Mouse (Mus musculus) erythroblast, embryonic 14.5 days (primary cell): ENCODE data around the gene Pkp4. TPM values are rescaled to one million over a fixed set of nuclear protein-coding genes. Genes with fewer than 3 reads are reported as not detected.

Experiments used
- H3K27me3 ChIP-seq: 2 replicates; pipeline ENCODE4 v1.6.1; 2012; ENCODE audit warnings: inconsistent platforms; ENCODE audit not compliant: control insufficient read depth
- H3K36me3 ChIP-seq: 2 replicates; pipeline ENCODE4 v1.6.1; 2012; ENCODE audit warnings: mild to moderate bottlenecking, inconsistent platforms; ENCODE audit not compliant: control insufficient read depth
- H3K4me1 ChIP-seq: 2 replicates; pipeline ENCODE4 v1.6.1; 2012; ENCODE audit warnings: inconsistent platforms; ENCODE audit not compliant: control insufficient read depth
- H3K4me3 ChIP-seq: replicated peaks from 2 replicates; pipeline ENCODE3; 2012; ENCODE audit warnings: moderate library complexity, mild to moderate bottlenecking, inconsistent platforms
- H3K9me3 ChIP-seq: 2 replicates; pipeline ENCODE4 v1.6.1; 2012; ENCODE audit warnings: low read length, inconsistent platforms, mixed read lengths; ENCODE audit not compliant: control insufficient read depth
- GATA1 ChIP-seq: IDR thresholded peaks from 2 replicates; pipeline ENCODE4 v1.6.1; 2012; ENCODE audit warnings: low read length, inconsistent platforms, mixed read lengths
- TAL1 ChIP-seq: IDR thresholded peaks from 3 replicates; pipeline ENCODE4 v1.6.1; 2012; ENCODE audit warnings: low read length, inconsistent platforms, mixed read lengths
- polyA plus RNA-seq: library from polyadenylated mRNA; stranded (reverse); fragments of >175 nt; gene quantifications from 2 replicates; pipeline ENCODE4 v1.2.3, GENCODE M21; 2012

Gene Pkp4
- polyA plus RNA-seq, 1 experiment = 2.2 TPM

- Histone ChIP-seq H3K36me3 (peaks cover 10% of the 10 kb centered on the region), H3K4me3 (no peak overlapping the region), H3K4me1 (no peaks in the 10 kb centered on the region), H3K9me3 (no peaks in the 10 kb centered on the region), H3K27me3 (no peaks in the 10 kb centered on the region)
- no peak for TF ChIP-seq GATA1
- no peak for TF ChIP-seq TAL1
Measured at GRCm38 (mm10) chr2:59331093-59331492, 170.4 kb downstream of the Pkp4 start.

GRCm38 (mm10) chr2:59332523-59332922, 171.9 kb downstream of the Pkp4 start:
- Histone ChIP-seq H3K9me3 (no peaks in the 10 kb centered on the region), H3K4me3 (no peak overlapping the region), H3K36me3 (peaks cover 17% of the 10 kb centered on the region), H3K27me3 (no peaks in the 10 kb centered on the region), H3K4me1 (no peaks in the 10 kb centered on the region)
- TF ChIP-seq TAL1 = no peak
- no peak for TF ChIP-seq GATA1

GRCm38 (mm10) chr2:59338501-59338900, 177.9 kb downstream of the Pkp4 start:
- Histone ChIP-seq H3K9me3 (no peaks in the 10 kb centered on the region), H3K27me3 (no peaks in the 10 kb centered on the region), H3K4me3 (no peak overlapping the region), H3K4me1 (no peaks in the 10 kb centered on the region), H3K36me3 (peaks cover 29% of the 10 kb centered on the region)
- no peak for TF ChIP-seq TAL1
- no peak for TF ChIP-seq GATA1

GRCm38 (mm10) chr2:59338926-59339325, 178.3 kb downstream of the Pkp4 start:
- Histone ChIP-seq H3K4me3 (no peak overlapping the region), H3K9me3 (no peaks in the 10 kb centered on the region), H3K36me3 (peaks cover 26% of the 10 kb centered on the region), H3K27me3 (no peaks in the 10 kb centered on the region), H3K4me1 (no peaks in the 10 kb centered on the region)
- TF ChIP-seq GATA1 (no peak), TAL1 (no peak)

GRCm38 (mm10) chr2:59339776-59340539, 179.3 kb downstream of the Pkp4 start:
- TF ChIP-seq GATA1 (no peak), TAL1 (no peak)
- Histone ChIP-seq H3K4me3 (no peak overlapping the region), H3K27me3 (no peaks in the 10 kb centered on the region), H3K4me1 (no peaks in the 10 kb centered on the region), H3K9me3 (no peaks in the 10 kb centered on the region), H3K36me3 (peaks cover 28% of the 10 kb centered on the region)

GRCm38 (mm10) chr2:59340878-59341277, 180.2 kb downstream of the Pkp4 start:
- H3K4me1 ChIP-seq = no peaks in the 10 kb centered on the region
- H3K9me3 ChIP-seq = no peaks in the 10 kb centered on the region
- no peak overlapping the region for H3K4me3 ChIP-seq
- H3K27me3 ChIP-seq = no peaks in the 10 kb centered on the region
- H3K36me3 ChIP-seq = peaks cover 28% of the 10 kb centered on the region
- no peak for TF ChIP-seq TAL1
- no peak for TF ChIP-seq GATA1

GRCm38 (mm10) chr2:59342591-59343210, 182.1 kb downstream of the Pkp4 start:
- H3K36me3 ChIP-seq = peaks cover 23% of the 10 kb centered on the region
- TF ChIP-seq GATA1 (no peak), TAL1 (no peak)
- no peak overlapping the region for H3K4me3 ChIP-seq

GRCm38 (mm10) chr2:59343834-59344233, 183.2 kb downstream of the Pkp4 start:
- H3K9me3 ChIP-seq = no peaks in the 10 kb centered on the region
- no peak for TF ChIP-seq GATA1
- no peak for TF ChIP-seq TAL1

More at GRCm38 (mm10) chr2:59342591-59343210, 182.1 kb downstream of the Pkp4 start:
- no peaks in the 10 kb centered on the region for H3K9me3 ChIP-seq
- H3K4me1 ChIP-seq = no peaks in the 10 kb centered on the region
- no peaks in the 10 kb centered on the region for H3K27me3 ChIP-seq

GRCm38 (mm10) chr2:59344699-59345098, 184.0 kb downstream of the Pkp4 start:
- Histone ChIP-seq H3K9me3 (no peaks in the 10 kb centered on the region), H3K36me3 (peaks cover 23% of the 10 kb centered on the region), H3K27me3 (no peaks in the 10 kb centered on the region), H3K4me3 (no peak overlapping the region), H3K4me1 (no peaks in the 10 kb centered on the region)
- no peak for TF ChIP-seq TAL1
- no peak for TF ChIP-seq GATA1

More at GRCm38 (mm10) chr2:59343834-59344233, 183.2 kb downstream of the Pkp4 start:
- no peak overlapping the region for H3K4me3 ChIP-seq
- H3K4me1 ChIP-seq = no peaks in the 10 kb centered on the region
- H3K36me3 ChIP-seq = peaks cover 24% of the 10 kb centered on the region
- H3K27me3 ChIP-seq = no peaks in the 10 kb centered on the region
